Mouse (Mus musculus): ENCODE data around the gene Tamm41.

DNA sequence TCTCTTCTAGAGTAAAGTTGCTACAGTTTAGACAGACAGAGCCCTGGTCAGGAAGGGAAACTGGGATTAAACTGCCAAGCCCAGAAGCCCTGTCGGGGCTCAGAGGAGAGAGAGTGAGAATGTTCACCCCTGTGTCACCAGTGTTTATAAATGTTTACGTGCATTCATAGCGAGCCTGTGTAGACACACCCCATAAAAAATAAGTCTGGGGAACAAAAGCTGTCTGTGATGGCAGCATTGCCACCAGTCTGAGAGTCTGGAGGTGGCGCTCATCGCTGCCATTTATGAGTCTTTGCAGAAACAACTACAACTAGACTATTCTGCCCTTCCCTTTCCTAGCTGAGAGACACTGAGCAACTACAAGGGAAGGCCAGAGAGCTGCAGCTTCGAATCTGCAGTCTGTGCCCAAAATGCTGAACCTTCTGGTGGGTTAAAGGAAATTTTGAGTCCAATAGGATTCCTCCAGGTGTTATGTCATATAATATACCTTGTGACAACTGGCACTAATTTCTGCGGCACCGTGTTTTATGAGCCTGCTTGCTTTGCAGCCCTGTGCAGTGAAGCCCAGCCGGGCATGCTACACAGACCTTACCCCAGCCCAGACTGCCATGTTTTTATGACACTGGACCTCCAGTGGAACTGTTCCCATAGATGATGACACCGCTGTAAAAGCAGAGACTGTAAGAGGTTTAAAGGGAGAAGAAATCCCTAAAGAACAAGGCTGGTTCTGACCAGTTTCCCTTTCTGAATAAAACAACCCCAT, 79.2 kb downstream of the Tamm41 start:
- TF ChIP-seq CTCF (conservative IDR thresholded peaks at IDR 0.05; ENCODE audit: insufficient read depth, insufficient read length, low read depth, low read length), result no peak
- no peak for TF ChIP-seq POLR2A (IDR thresholded peaks at IDR 0.05; ENCODE audit: low read depth, low read length)
